ENCODE assay signal across 21 mouse cellular contexts in genomic region chr1:162274674-162275248, GRCm38 (mm10).
DNase-seq lines count a peak whose midpoint lies in the region; ATAC-seq lines count a peak whose summit lies in the region.
"Had no signal": no experiment of that assay in that cellular context is flagged by ENCODE, and none has a peak within 500 bp of the region (broad histone marks: within the 10 kb centered on the region; RNA-seq: fewer than 3 reads in every experiment).

No protein-coding gene starts in this region.

- 0 out of 2 replicates have a peak, but pooled peaks cover 9% of the 10 kb centered on the region for H3K4me1 ChIP-seq in embryonic facial prominence, embryonic 12.5 days
- peaks cover 18% of the 10 kb centered on the region; the same call in 1 of the 2 replicates for H3K4me1 ChIP-seq in embryonic facial prominence, embryonic 10.5 days
- H3K4me1 ChIP-seq in kidney, embryonic 16.5 days (ENCODE audit: insufficient read depth, low read length) = no peaks in the 10 kb centered on the region
- peaks cover 6% of the 10 kb centered on the region; the same call in 1 of the 2 replicates for H3K4me1 ChIP-seq in limb, embryonic 15.5 days
- H3K4me1 ChIP-seq: heart, embryonic 13.5 days; liver, embryonic 12.5 days had no signal

- no peak overlapping the region for H3K4me3 ChIP-seq in embryonic facial prominence, embryonic 12.5 days
- no peak overlapping the region for H3K4me3 ChIP-seq in embryonic facial prominence, embryonic 10.5 days
- H3K4me3 ChIP-seq in kidney, embryonic 16.5 days (ENCODE audit: low read length) = no peak overlapping the region
- H3K4me3 ChIP-seq in limb, embryonic 15.5 days = no peak overlapping the region
- H3K4me3 ChIP-seq: heart, embryonic 13.5 days; limb, embryonic 13.5 days; liver, embryonic 12.5 days had no signal

- H3K4me2 ChIP-seq in embryonic facial prominence, embryonic 12.5 days (replicated peaks) = no peak overlapping the region
- H3K4me2 ChIP-seq in kidney, embryonic 16.5 days (replicated peaks; ENCODE audit: low read depth, low read length) = no peak overlapping the region
- no peak overlapping the region for H3K4me2 ChIP-seq in limb, embryonic 15.5 days
- H3K4me2 ChIP-seq: heart, embryonic 13.5 days; limb, embryonic 13.5 days; liver, embryonic 12.5 days had no signal

- 87% methylated on average over 11 of the region's 11 CpGs for WGBS in embryonic facial prominence, embryonic 12.5 days
- 91% methylated on average over 11 of the region's 11 CpGs for WGBS in embryonic facial prominence, embryonic 10.5 days
- WGBS in kidney, embryonic 16.5 days = 93% methylated on average over 11 of the region's 11 CpGs
- WGBS in limb, embryonic 15.5 days = 80% methylated on average over 11 of the region's 11 CpGs

- no peaks in the 10 kb centered on the region for H3K27me3 ChIP-seq in embryonic facial prominence, embryonic 12.5 days
- no peaks in the 10 kb centered on the region for H3K27me3 ChIP-seq in embryonic facial prominence, embryonic 10.5 days (replicated peaks; ENCODE audit: low read depth, poor library complexity, severe bottlenecking)
- no peaks in the 10 kb centered on the region for H3K27me3 ChIP-seq in kidney, embryonic 16.5 days (ENCODE audit: insufficient read depth, low read length)
- H3K27me3 ChIP-seq in limb, embryonic 15.5 days = no peaks in the 10 kb centered on the region
- H3K27me3 ChIP-seq: heart, embryonic 13.5 days; limb, embryonic 13.5 days; liver, embryonic 12.5 days had no signal

- H3K27ac ChIP-seq in embryonic facial prominence, embryonic 12.5 days = no peak overlapping the region
- H3K27ac ChIP-seq in embryonic facial prominence, embryonic 10.5 days (replicated peaks) = no peak overlapping the region
- H3K27ac ChIP-seq in kidney, embryonic 16.5 days (ENCODE audit: low read length) = no peak overlapping the region
- 0 out of 2 replicates have a peak overlapping the region, but pooled peaks have one; percentile 17 for H3K27ac ChIP-seq in limb, embryonic 15.5 days
- H3K27ac ChIP-seq: heart, embryonic 13.5 days; limb, embryonic 13.5 days; liver, embryonic 12.5 days; macrophage had no signal

- H3K9me3 ChIP-seq in embryonic facial prominence, embryonic 12.5 days = no peaks in the 10 kb centered on the region
- no peaks in the 10 kb centered on the region for H3K9me3 ChIP-seq in embryonic facial prominence, embryonic 10.5 days
- H3K9me3 ChIP-seq in kidney, embryonic 16.5 days (ENCODE audit: low read length) = no peaks in the 10 kb centered on the region
- H3K9me3 ChIP-seq in limb, embryonic 15.5 days = no peaks in the 10 kb centered on the region
- H3K9me3 ChIP-seq: heart, embryonic 13.5 days; limb, embryonic 13.5 days; liver, embryonic 12.5 days had no signal

- H3K9ac ChIP-seq in embryonic facial prominence, embryonic 12.5 days = no peak overlapping the region
- H3K9ac ChIP-seq in kidney, embryonic 16.5 days (replicated peaks; ENCODE audit: low read length) = no peak overlapping the region
- H3K9ac ChIP-seq in limb, embryonic 15.5 days = no peak overlapping the region
- H3K9ac ChIP-seq: heart, embryonic 13.5 days; limb, embryonic 13.5 days; liver, embryonic 12.5 days; liver, postnatal 0 days had no signal

- no peaks in the 10 kb centered on the region for H3K36me3 ChIP-seq in embryonic facial prominence, embryonic 12.5 days
- no peaks in the 10 kb centered on the region for H3K36me3 ChIP-seq in embryonic facial prominence, embryonic 10.5 days (replicated peaks)
- H3K36me3 ChIP-seq in kidney, embryonic 16.5 days (ENCODE audit: insufficient read depth, low read length) = no peaks in the 10 kb centered on the region
- no peaks in the 10 kb centered on the region for H3K36me3 ChIP-seq in limb, embryonic 15.5 days
- H3K36me3 ChIP-seq: heart, embryonic 13.5 days; limb, embryonic 13.5 days; liver, embryonic 12.5 days had no signal

- 0 out of 2 replicates have a peak, but pooled peaks have one; percentile 72 for ATAC-seq in embryonic facial prominence, embryonic 12.5 days (ENCODE audit: insufficient number of reproducible peaks, insufficient read depth, low FRiP score, low TSS enrichment)
- ATAC-seq in kidney, embryonic 16.5 days (ENCODE audit: low FRiP score, low TSS enrichment) = 0 out of 2 replicates have a peak, but pooled peaks have one; percentile 19
- no peak for ATAC-seq in limb, embryonic 15.5 days (ENCODE audit: insufficient number of reproducible peaks, low FRiP score, low TSS enrichment, low read depth)
- ATAC-seq: intestine, embryonic 16.5 days; liver, embryonic 12.5 days; liver, postnatal 0 days had no signal

- DNase-seq in embryonic facial prominence, embryonic 10.5 days (ENCODE audit: low spot score) = no peak
- DNase-seq in kidney, adult 9 months = no peak
- DNase-seq in lung, postnatal 36 days = no peak
- DNase-seq: B cell, adult 2 months; cerebellum, adult 2 months; cerebellum, postnatal 25 days; gastrocnemius, postnatal 10 days; heart, postnatal 10 days; kidney, postnatal 25 days; liver, postnatal 0 days; midbrain, embryonic 14.5 days; right cerebral cortex, postnatal 14 days; thymus, postnatal 4 days had no signal
